Mouse (Mus musculus) midbrain, embryonic 10.5 days (tissue): ENCODE data around the gene Phf12. TPM values are rescaled to one million over a fixed set of nuclear protein-coding genes. Genes with fewer than 3 reads are reported as not detected.

Experiments
- DNase-seq: peaks from one replicate; pipeline ENCODE4 v3.0.0-alpha.2; 2017; ENCODE audit warnings: low spot score
- H3K27ac ChIP-seq: fragments of 300-500 bp; sonication (generic); replicated peaks from 2 replicates; pipeline ENCODE4 v1.5.1; 2016; ENCODE audit warnings: mild to moderate bottlenecking
- H3K27me3 ChIP-seq: fragments of 300-500 bp; sonication (generic); 2 replicates; pipeline ENCODE4 v1.6.1; 2016; ENCODE audit warnings: low read depth, mild to moderate bottlenecking; ENCODE audit not compliant: poor library complexity, severe bottlenecking
- H3K36me3 ChIP-seq: fragments of 300-500 bp; sonication (generic); 2 replicates; pipeline ENCODE4 v1.6.1; 2016; ENCODE audit warnings: mild to moderate bottlenecking, moderate library complexity
- H3K4me1 ChIP-seq: fragments of 300-500 bp; sonication (generic); 2 replicates; pipeline ENCODE4 v1.6.1; 2016
- H3K4me3 ChIP-seq: fragments of 300-500 bp; sonication (generic); 2 replicates; pipeline ENCODE4 v1.5.1; 2016; ENCODE audit warnings: mild to moderate bottlenecking, moderate library complexity
- H3K9me3 ChIP-seq: fragments of 300-500 bp; sonication (generic); replicated peaks from 2 replicates; pipeline ENCODE4 v1.6.1; 2016; ENCODE audit warnings: mild to moderate bottlenecking
- WGBS: fragments of 180-500 bp; shearing (Covaris S2); methylation state at CpG from one replicate; pipeline ENCODE4 v1.1.7; 2016; 5-methylcytosine and 5-hydroxymethylcytosine counted together
- polyA plus RNA-seq: library from polyadenylated mRNA; unstranded; fragments of >200 nt; fragmentation: Nextera tagmentation; extraction: Ambion mirVana; gene quantifications from 2 replicates; pipeline ENCODE4 v1.2.1, GENCODE M21; 2016

Phf12 gene
- polyA plus RNA-seq, 1 experiment from 2014 or later, result 15.8 TPM

DNA sequence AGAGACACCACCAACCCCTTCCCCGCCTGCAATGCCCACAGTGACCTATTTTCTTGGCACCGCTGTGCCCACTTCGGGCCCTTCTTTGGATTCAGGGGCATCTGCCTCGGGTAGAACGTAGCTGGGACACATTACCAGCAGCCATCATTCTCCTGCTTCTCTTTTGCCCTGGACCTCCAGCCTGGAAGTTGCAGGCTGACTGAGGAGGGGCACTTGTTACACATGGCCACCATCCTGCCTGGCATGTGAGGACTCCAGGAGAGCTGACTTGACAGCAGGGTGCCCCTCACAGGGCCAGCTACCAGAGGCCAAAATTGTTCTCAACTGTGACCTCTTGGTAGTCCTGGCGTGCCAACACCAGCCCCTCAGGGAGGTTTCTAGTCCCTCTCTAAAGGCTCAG is 4.4 kb upstream of the Phf12 start:
- no peaks in the 10 kb centered on the region for H3K9me3 ChIP-seq
- no peak overlapping the region for H3K27ac ChIP-seq
- 85% methylated on average over 6 of the region's 6 CpGs for WGBS
- H3K27me3 ChIP-seq, result peaks cover 33% of the 10 kb centered on the region
- H3K4me1 ChIP-seq, result peaks cover 31% of the 10 kb centered on the region
- no peaks in the 10 kb centered on the region for H3K36me3 ChIP-seq
- no peak overlapping the region for H3K4me3 ChIP-seq
- no peak for DNase-seq

GRCm38 (mm10) chr11:77979221-77979809 is 3.2 kb upstream of the Phf12 start:
- WGBS, result 81% methylated on average over 8 of the region's 8 CpGs
- Histone ChIP-seq H3K9me3 (no peaks in the 10 kb centered on the region), H3K27me3 (peaks cover 32% of the 10 kb centered on the region), H3K4me3 (no peak overlapping the region), H3K4me1 (peaks cover 25% of the 10 kb centered on the region), H3K36me3 (peaks cover 3% of the 10 kb centered on the region; the same call in 1 of the 2 replicates), H3K27ac (no peak overlapping the region)
- no peak for DNase-seq

- H3K36me3 ChIP-seq, result peaks cover 10% of the 10 kb centered on the region; the same call in 1 of the 2 replicates
- peak; percentile 57 for DNase-seq
- 41% methylated on average over 11 of the region's 11 CpGs for WGBS
- no peaks in the 10 kb centered on the region for H3K9me3 ChIP-seq
- 0 out of 2 replicates have a peak overlapping the region, but pooled peaks have one; percentile 1 for H3K4me3 ChIP-seq
- no peak overlapping the region for H3K27ac ChIP-seq
- H3K4me1 ChIP-seq, result peaks cover 34% of the 10 kb centered on the region
- H3K27me3 ChIP-seq, result peaks cover 20% of the 10 kb centered on the region; the same call in 1 of the 2 replicates
These were observed 2.0 kb upstream of the Phf12 start for GRCm38 (mm10) chr11:77980281-77981204.

DNA sequence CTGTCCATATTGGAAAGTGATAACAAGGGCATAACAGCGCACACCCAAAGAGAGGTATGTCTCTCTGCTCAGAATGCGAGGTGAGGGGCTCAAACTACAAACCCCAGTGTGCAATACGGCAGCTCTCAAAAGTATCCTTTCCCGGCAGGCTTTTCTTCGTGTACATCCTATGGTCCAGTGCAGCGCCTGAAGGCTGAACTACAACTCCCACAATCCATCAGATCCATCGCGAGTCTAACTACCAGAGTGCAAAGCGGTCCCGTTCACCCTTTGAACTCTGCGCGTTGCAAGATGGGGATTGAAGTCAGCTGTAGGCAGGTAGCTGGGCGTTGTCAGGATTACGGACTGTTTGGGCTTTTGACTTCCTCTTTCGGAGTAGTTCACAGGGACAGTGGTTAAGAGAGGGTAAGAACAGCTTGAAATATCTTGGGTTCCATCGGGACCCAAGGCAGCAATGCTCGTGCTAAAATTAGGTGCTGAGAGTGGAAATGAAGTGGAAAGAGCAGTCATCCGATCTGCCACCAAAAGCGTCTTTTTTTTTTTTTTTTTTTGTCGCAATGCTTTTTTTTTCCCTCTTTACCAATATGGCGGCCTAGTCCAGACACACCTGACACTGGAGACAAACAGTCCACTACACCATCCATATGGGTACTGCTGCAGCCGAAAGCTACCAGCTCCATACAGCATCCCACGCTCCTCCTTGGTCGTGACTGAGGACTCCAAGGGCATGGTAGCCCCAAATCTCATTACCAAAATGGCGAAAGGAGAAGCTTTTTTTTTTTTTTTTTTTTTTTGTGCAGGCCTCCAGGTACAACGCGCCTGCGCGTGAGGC is 729 bp upstream of the Phf12 start:
- Histone ChIP-seq H3K27me3 (peaks cover 9% of the 10 kb centered on the region; the same call in 1 of the 2 replicates), H3K4me1 (peaks cover 30% of the 10 kb centered on the region), H3K36me3 (peaks cover 22% of the 10 kb centered on the region), H3K27ac (peak overlapping the region; percentile 92), H3K9me3 (no peaks in the 10 kb centered on the region), H3K4me3 (peak overlapping the region; percentile 76)
- WGBS, result under 1% methylated on average over 29 of the region's 29 CpGs
- DNase-seq, result peak; percentile 95

- H3K27me3 ChIP-seq, result no peaks in the 10 kb centered on the region
- H3K27ac ChIP-seq, result peak overlapping the region; percentile 92
- H3K4me3 ChIP-seq, result peak overlapping the region; percentile 76
- no peaks in the 10 kb centered on the region for H3K9me3 ChIP-seq
- peaks cover 30% of the 10 kb centered on the region for H3K4me1 ChIP-seq
- WGBS, result under 1% methylated on average over 31 of the region's 32 CpGs
- peak; percentile 69 for DNase-seq
- H3K36me3 ChIP-seq, result peaks cover 37% of the 10 kb centered on the region
These were observed 810 bp downstream of the Phf12 start for GRCm38 (mm10) chr11:77983191-77983936.

DNA sequence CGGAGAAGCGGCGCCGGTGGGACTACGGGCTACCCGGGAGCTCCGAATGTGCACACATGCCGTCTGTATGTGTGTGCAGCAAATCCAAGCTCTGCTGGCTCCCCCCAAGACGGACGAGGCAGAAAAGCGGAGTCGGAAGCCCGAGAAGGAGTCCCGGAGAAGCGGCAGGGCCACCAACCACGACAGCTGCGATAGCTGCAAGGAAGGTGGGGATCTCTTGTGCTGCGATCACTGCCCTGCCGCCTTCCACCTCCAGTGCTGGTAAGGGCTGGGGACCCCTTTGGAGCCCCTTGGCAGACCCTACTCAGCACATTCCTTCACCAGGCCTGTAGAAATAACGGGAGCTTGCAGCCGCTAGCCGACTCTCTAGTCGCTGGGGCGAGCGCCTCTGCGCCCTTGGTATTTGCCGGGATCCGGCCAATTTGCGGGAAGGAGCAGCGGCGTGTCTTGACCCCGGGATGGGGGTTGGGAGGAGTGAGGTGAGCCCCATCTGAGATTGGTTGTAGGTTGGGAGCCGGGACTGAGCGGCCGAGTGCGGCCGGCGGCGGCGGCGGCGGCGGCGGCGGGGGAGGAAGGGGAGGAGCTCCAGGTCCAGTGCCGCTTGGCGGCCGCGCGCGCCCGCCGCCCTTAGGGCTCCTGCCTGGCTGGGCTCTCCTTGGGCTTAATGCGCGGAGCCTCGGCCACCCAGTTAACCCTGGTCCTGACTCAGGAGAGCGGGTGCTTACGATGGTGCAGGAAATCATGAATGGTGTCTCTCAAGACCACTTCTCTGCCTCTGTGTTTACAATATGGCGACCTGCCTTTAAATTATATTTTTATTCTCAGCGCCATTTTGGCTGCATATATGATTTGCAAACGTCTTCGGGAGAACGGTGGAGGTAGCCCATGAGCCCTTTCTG is 1.6 kb downstream of the Phf12 start:
- peak overlapping the region; percentile 76 for H3K4me3 ChIP-seq
- H3K27ac ChIP-seq, result peak overlapping the region; percentile 92
- H3K9me3 ChIP-seq, result no peaks in the 10 kb centered on the region
- under 1% methylated on average over 47 of the region's 63 CpGs for WGBS
- peaks cover 30% of the 10 kb centered on the region for H3K4me1 ChIP-seq
- peaks cover 45% of the 10 kb centered on the region for H3K36me3 ChIP-seq
- DNase-seq, result peak; percentile 80
- H3K27me3 ChIP-seq, result no peaks in the 10 kb centered on the region

DNA sequence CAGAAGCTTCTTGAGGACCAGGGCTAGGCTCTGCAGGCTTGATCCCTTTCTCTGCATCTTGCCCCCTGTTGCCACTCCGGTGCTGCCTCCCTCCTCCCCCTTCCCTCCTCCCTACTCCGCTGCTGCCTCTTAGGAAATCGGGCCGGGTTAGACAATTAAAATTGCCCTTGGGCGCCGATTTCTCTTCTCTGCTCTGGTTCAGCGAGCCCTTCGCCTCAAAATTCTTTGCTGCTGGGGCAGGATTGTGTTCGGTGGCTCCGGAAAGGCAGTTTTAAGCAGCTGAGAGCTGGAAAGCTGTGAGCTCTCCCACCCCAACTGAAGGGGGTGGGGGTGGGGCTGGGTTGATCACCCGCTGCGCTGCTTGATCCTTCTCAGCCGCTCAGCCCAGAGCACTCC is 2.3 kb downstream of the Phf12 start:
- Histone ChIP-seq H3K36me3 (peaks cover 52% of the 10 kb centered on the region), H3K27me3 (no peaks in the 10 kb centered on the region), H3K9me3 (no peaks in the 10 kb centered on the region), H3K27ac (peak overlapping the region; percentile 92), H3K4me3 (peak overlapping the region; percentile 76), H3K4me1 (peaks cover 30% of the 10 kb centered on the region)
- peak; percentile 63 for DNase-seq
- WGBS, result under 1% methylated on average over 13 of the region's 13 CpGs

DNA sequence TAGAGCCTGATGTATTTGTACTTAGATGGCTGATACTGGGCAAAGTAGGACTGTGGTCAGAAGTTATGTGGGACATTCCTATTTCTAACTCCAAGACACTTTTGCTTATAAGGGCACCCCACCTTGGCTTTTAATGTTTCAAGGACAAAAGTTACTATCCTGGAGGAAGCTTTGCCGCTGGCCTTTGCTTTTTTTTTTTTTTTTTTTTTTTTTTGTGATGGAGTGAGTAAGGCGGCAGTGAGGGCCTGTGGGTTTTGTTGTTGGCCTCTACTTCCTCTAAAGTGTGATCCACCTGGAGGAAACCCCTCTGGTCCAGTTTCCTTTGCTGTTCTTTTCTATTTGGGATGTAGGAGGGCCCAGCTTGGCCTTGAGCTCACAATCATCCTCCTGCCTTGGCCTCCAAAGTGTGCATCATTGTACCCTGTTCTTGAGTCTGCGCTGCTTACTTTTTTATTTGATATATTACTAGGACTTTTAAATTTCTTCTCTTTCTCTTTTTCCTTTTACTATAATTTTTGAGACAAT is 3.0 kb downstream of the Phf12 start:
- Histone ChIP-seq H3K27ac (peak overlapping the region; percentile 92), H3K4me3 (peak overlapping the region; percentile 76), H3K27me3 (no peaks in the 10 kb centered on the region), H3K36me3 (peaks cover 59% of the 10 kb centered on the region), H3K4me1 (peaks cover 24% of the 10 kb centered on the region), H3K9me3 (no peaks in the 10 kb centered on the region)
- DNase-seq, result no peak
- WGBS, result 76% methylated on average over 3 of the region's 3 CpGs

DNA sequence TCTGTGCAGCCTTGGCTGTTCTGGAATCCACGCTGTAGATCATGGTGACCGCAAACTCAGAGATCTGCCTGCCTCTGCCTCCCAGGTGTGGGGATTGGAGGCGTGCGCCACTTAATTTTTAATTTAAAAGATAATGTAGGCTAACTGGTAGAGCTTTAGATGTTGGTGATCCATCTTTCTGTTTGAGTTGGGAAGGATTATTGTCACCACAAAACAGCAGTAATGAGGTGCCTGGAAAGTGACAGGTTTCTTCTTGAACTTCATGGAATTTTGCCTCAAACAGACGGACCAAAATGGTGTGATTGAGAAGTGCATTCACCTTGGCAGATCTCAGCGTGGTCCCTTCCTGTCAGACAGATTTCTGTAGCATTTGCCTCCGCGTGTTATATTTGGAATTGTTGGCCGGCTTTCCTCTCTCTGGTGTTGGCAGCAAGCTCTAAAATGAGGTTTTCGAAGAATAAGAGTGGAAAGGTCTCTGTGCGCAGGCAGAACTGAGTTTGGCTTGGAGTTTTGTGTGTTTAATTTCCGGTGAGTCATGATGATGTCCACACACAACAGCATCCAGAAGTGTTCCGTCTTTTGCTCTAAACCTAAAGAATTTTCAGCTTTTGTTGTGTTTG is 6.6 kb downstream of the Phf12 start:
- no peak overlapping the region for H3K4me3 ChIP-seq
- no peak overlapping the region for H3K27ac ChIP-seq
- WGBS, result 92% methylated on average over 13 of the region's 13 CpGs
- DNase-seq, result no peak
- H3K9me3 ChIP-seq, result no peaks in the 10 kb centered on the region
- H3K4me1 ChIP-seq, result peaks cover 14% of the 10 kb centered on the region
- no peaks in the 10 kb centered on the region for H3K27me3 ChIP-seq
- H3K36me3 ChIP-seq, result peaks cover 88% of the 10 kb centered on the region

DNA sequence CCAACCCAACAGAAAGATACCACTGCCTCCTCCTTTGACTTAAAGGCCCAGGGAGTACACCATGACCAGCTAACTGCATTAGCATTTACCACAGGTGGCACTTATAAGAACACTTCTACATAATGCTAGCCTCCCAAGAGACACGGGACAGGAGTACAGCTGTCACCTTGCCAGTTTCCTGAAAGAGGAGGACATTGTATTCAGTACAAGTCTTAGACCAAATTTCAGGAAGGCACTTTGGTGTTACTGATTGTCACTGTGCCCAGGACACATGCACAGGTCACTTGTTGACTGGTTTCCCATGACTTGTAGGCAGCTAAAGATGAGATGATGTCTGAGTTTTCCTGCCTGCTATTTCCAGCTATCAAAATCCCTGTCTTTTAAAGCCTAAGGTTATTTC is 13.0 kb downstream of the Phf12 start:
- Histone ChIP-seq H3K9me3 (no peaks in the 10 kb centered on the region), H3K27me3 (no peaks in the 10 kb centered on the region), H3K4me3 (no peak overlapping the region), H3K4me1 (no peaks in the 10 kb centered on the region), H3K27ac (no peak overlapping the region), H3K36me3 (peaks cover 82% of the 10 kb centered on the region)
- 87% methylated on average over 1 of the region's 1 CpGs for WGBS
- DNase-seq, result no peak

DNA sequence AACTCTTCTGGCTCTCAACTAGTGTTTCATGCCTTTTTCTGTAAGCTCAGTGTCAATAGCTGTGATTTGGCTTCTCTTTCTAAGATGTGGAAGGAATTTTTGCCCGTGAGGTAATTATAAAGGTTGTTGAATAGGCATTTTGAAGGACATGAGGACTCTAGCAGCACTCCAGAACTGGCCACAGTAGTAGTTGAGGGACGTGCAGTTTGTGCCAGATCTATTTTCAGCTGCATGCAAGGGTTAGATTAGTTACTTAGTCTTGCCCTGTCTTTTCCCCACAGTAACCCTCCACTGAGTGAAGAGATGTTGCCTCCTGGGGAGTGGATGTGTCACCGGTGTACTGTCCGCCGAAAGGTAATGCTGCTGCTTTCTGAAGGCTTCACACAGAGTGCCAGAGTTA is 23.9 kb downstream of the Phf12 start:
- Histone ChIP-seq H3K4me1 (peaks cover 3% of the 10 kb centered on the region; the same call in 1 of the 2 replicates), H3K27ac (no peak overlapping the region), H3K4me3 (no peak overlapping the region), H3K9me3 (no peaks in the 10 kb centered on the region), H3K27me3 (no peaks in the 10 kb centered on the region), H3K36me3 (peaks cover 94% of the 10 kb centered on the region)
- DNase-seq, result no peak
- WGBS, result 92% methylated on average over 5 of the region's 5 CpGs
